Mouse (Mus musculus) lung, postnatal 0 days (tissue): ENCODE data around the gene Gpr83. TPM values are rescaled to one million over a fixed set of nuclear protein-coding genes. Genes with fewer than 3 reads are reported as not detected.
A peak's percentile ranks its signal among the peaks of the same experiment; 100 is the strongest.

ENCODE experiments used
- ATAC-seq: fragments of 200-750 bp; cut with Nextera tagmentation; 2 replicates; pipeline ENCODE4 v1.8.0; 2017; ENCODE audit warnings: moderate library complexity
- DNase-seq: peaks from one replicate; pipeline ENCODE4 v3.0.0-alpha.2; 2016; ENCODE audit warnings: low spot score
- H3K27ac ChIP-seq: fragments of 300-500 bp; sonication (generic); 2 replicates; pipeline ENCODE4 v1.5.1; 2014; ENCODE audit warnings: antibody characterized with exemption, mild to moderate bottlenecking, low read length, mixed read lengths
- H3K27me3 ChIP-seq: fragments of 300-500 bp; sonication (generic); replicated peaks from 2 replicates; pipeline ENCODE4 v1.6.1; 2014; ENCODE audit warnings: low read length, mixed read lengths; ENCODE audit not compliant: insufficient read depth
- H3K36me3 ChIP-seq: fragments of 300-500 bp; sonication (generic); 2 replicates; pipeline ENCODE4 v1.6.1; 2014; ENCODE audit warnings: low read length, mixed read lengths; ENCODE audit not compliant: insufficient read depth
- H3K4me1 ChIP-seq: fragments of 300-500 bp; sonication (generic); 2 replicates; pipeline ENCODE4 v1.6.1; 2014; ENCODE audit warnings: antibody characterized with exemption, low read depth, low read length, mixed read lengths; ENCODE audit not compliant: insufficient read depth
- H3K4me2 ChIP-seq: fragments of 300-500 bp; sonication (generic); replicated peaks from 2 replicates; pipeline ENCODE4 v1.6.1; 2014; ENCODE audit warnings: low read depth, mild to moderate bottlenecking, low read length, moderate library complexity, mixed read lengths
- H3K4me3 ChIP-seq: fragments of 300-500 bp; sonication (generic); 2 replicates; pipeline ENCODE4 v1.5.1; 2014; ENCODE audit warnings: low read depth, low read length
- H3K9ac ChIP-seq: fragments of 300-500 bp; sonication (generic); replicated peaks from 2 replicates; pipeline ENCODE4 v1.6.1; 2014; ENCODE audit warnings: low read depth, mild to moderate bottlenecking
- H3K9me3 ChIP-seq: fragments of 300-500 bp; sonication (generic); 2 replicates; pipeline ENCODE4 v1.6.1; 2016; ENCODE audit warnings: low read length, mixed read lengths
- CTCF ChIP-seq: IDR thresholded peaks from 2 replicates; pipeline ENCODE4 v1.5.1; 2016; ENCODE audit warnings: antibody characterized with exemption, mild to moderate bottlenecking
- EP300 ChIP-seq: IDR thresholded peaks from 2 replicates; pipeline ENCODE4 v1.6.1; 2016; ENCODE audit warnings: antibody characterized with exemption, mild to moderate bottlenecking, control low read depth
- WGBS: fragments of 180-500 bp; shearing (Covaris S2); extraction: QIAGEN DNeasy Blood & Tissue Kit; methylation state at CpG from one replicate; pipeline ENCODE4 v1.1.7; 2014; 5-methylcytosine and 5-hydroxymethylcytosine counted together
- polyA plus RNA-seq: library from polyadenylated mRNA; unstranded; fragments of >200 nt; fragmentation: Nextera tagmentation; extraction: Ambion mirVana; gene quantifications from 2 replicates; pipeline ENCODE4 v1.2.1, GENCODE M21; 2015

Gene Gpr83
- polyA plus RNA-seq, 1 experiment from 2014 or later: 0.05 TPM

DNA sequence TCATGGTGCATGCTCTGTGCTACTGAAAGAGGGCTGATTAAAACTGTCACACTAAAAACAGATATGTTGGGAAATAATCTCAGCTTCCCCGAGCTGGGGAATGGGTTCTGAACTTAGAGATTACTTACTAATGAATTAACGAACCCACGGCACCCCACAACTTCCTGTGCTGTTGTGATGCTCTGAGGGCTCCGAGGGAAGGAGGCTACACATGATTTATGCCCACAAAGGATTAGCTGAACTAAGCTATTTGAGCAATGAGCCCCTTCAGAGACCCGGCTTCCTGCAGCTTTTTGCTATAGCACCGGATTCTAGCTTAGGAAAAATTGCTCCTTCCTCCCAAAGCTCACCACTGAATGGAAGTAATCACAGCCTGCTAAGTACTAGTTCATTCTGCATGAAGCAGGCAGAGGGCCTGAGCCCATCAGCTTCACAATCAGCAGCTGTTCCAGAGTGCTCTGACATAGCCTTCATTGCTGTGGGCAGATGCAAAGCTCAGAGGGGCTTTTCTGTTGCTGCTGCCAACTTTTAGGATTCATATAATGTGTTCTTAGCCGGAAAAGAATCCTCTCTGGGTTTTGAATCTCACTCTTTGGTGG lies 35.3 kb downstream of the Gpr83 start:
- no peak for ATAC-seq
- WGBS: 63% methylated on average over 7 of the region's 7 CpGs

DNA sequence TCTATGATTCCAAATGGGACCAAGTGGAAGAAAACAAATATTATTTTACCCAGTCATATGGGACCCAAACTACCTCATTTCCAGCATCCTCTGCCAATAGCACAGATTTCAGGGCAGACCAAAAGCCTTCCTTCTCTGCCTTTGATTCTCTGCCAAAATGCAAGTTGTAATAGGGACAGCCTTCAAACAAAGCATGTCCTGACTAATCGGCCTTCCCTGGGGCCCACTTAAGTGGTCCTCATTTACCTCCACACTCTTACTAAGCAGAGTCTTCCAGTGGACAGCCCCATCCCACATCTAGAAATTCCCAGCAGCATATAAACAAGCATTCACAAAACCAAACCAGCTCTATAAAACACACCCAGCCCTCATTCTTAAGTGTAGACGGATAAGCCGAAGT lies 37.1 kb downstream of the Gpr83 start:
- Histone ChIP-seq H3K4me1 (no peaks in the 10 kb centered on the region; the same call in 1 of the 2 replicates), H3K27ac (no peak overlapping the region), H3K9ac (no peak overlapping the region), H3K4me3 (no peak overlapping the region), H3K4me2 (no peak overlapping the region), H3K27me3 (no peaks in the 10 kb centered on the region), H3K9me3 (no peaks in the 10 kb centered on the region), H3K36me3 (no peaks in the 10 kb centered on the region)
- TF ChIP-seq CTCF (no peak), EP300 (no peak)
- WGBS: 52% methylated on average over 3 of the region's 3 CpGs
- ATAC-seq (no peak), DNase-seq (no peak)

More for the DNA sequence above, 35.3 kb downstream of the Gpr83 start:
- H3K9me3 ChIP-seq: no peaks in the 10 kb centered on the region
- no peak overlapping the region for H3K4me3 ChIP-seq
- TF ChIP-seq CTCF: no peak
- TF ChIP-seq EP300: no peak
- no peaks in the 10 kb centered on the region for H3K36me3 ChIP-seq
- no peak for DNase-seq
- no peak overlapping the region for H3K4me2 ChIP-seq
- H3K27ac ChIP-seq: no peak overlapping the region
- no peaks in the 10 kb centered on the region for H3K4me1 ChIP-seq
- no peaks in the 10 kb centered on the region for H3K27me3 ChIP-seq
- no peak overlapping the region for H3K9ac ChIP-seq

DNA sequence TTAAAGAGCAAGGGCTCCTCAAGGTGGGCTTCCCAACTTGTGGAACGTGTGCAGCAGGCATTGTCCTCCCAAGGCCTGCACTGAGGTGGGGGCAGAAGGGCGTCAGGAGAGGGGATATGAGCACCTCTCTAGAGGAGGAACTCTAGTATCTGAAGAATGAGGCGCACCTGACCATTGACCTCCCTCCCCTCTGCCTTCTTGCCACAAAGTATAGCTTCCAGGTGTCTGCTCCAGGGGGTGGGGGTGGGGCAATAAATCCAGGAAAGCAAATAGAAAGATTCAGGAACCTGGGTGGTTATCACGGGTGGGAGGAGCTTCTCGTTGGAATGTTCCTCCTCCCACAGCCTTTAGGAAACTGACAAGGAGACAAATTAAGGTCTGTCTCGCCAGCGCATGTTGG lies 41.7 kb downstream of the Gpr83 start:
- no peaks in the 10 kb centered on the region; the same call in 1 of the 2 replicates for H3K4me1 ChIP-seq
- no peak overlapping the region for H3K9ac ChIP-seq
- no peak overlapping the region for H3K27ac ChIP-seq
- no peaks in the 10 kb centered on the region for H3K9me3 ChIP-seq
- H3K4me3 ChIP-seq: no peak overlapping the region
- DNase-seq: no peak
- TF ChIP-seq CTCF (no peak), EP300 (no peak)
- 39% methylated on average over 7 of the region's 7 CpGs for WGBS
- no peaks in the 10 kb centered on the region for H3K27me3 ChIP-seq
- no peak; the same call in 1 of the 2 replicates for ATAC-seq
- H3K36me3 ChIP-seq: no peaks in the 10 kb centered on the region
- no peak overlapping the region for H3K4me2 ChIP-seq

DNA sequence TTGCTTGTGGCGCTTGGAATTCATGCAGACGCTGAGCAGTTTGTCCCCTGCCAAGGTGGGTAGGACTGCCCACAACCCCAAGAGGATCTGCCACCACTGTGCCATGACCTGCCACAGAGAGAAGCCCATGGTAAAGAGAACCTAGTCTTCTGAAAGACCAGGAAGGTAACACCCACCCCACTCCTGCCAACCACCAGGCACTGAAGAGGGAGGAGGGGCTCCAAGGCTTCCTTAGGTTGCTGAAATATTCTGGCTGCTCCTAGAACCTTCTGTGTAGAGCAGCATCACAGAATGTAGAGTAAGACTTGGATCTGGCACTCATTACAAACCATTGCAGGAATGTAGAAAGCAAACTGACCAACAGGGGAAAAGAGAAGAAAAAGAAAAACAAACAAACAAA lies 42.4 kb downstream of the Gpr83 start:
- Histone ChIP-seq H3K27ac (no peak overlapping the region), H3K4me2 (no peak overlapping the region), H3K36me3 (no peaks in the 10 kb centered on the region), H3K4me3 (no peak overlapping the region), H3K9ac (no peak overlapping the region), H3K27me3 (no peaks in the 10 kb centered on the region), H3K9me3 (no peaks in the 10 kb centered on the region), H3K4me1 (no peaks in the 10 kb centered on the region; the same call in 1 of the 2 replicates)
- ATAC-seq (peak; percentile 26; the same call in 1 of the 2 replicates), DNase-seq (no peak)
- no peak for TF ChIP-seq CTCF
- WGBS: 88% methylated on average over 2 of the region's 2 CpGs

DNA sequence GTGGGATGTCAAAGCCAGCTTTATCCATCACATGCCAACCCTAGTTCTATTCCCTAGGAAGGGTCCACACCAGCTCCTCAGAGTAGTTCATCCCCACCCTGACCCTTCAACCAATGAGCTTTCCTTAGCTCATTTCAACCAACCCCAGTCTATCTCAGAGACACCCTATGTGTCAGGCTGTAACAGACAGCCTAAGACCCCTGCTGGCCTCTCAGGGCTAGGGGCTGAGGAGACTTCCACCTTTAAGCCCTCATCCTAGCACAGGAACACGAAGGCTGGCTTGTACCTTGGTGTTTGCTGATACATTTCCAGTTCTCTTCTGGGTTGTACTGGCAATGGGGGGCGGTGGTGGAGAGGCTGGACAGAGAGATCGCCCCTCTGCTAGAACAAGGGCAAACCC lies 43.0 kb downstream of the Gpr83 start:
- no peak for TF ChIP-seq CTCF
- H3K9ac ChIP-seq: no peak overlapping the region
- WGBS: 90% methylated on average over 3 of the region's 3 CpGs
- H3K36me3 ChIP-seq: no peaks in the 10 kb centered on the region
- no peaks in the 10 kb centered on the region; the same call in 1 of the 2 replicates for H3K4me1 ChIP-seq
- H3K4me3 ChIP-seq: no peak overlapping the region
- no peak overlapping the region for H3K4me2 ChIP-seq
- H3K27me3 ChIP-seq: no peaks in the 10 kb centered on the region
- no peak overlapping the region for H3K27ac ChIP-seq
- no peak for DNase-seq
- H3K9me3 ChIP-seq: no peaks in the 10 kb centered on the region
- ATAC-seq: no peak

DNA sequence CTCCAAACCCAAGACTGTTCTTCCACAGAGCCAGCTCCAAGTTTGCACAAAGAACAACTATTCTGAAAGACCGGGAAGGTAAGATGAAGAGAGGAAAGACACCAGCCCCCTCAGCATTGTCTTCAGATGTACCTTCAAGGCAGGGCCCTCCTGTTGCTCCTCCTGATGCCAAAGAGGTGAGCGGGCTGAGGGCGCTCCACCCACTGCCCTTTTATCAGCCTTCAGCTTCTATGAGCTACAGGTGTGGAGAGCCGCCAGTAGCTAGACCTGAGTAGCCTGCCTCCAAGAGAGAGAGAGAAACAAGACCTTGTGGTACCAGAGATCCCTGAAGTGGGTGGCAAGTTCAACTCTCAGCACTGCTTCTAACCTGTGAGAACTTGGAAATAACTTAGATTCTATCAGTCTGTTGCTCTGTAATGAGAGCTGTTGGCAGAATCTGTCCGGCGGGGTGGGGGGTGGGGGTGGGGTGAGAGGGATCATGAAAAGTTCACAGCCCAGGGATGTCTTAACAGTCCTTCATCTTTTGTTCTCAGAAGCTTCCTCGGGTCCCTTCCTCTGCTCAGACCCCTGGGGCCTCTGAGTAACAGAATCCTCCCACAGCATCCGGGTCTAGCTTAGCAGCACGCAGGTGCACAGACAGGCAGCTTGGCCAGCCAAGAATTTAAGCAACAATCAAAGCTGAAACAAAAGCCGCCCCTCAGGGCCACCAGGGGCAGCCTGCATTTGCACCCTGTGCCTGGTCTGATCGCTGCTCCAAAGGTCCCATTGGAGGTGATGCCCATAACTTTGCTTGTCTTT lies 43.8 kb downstream of the Gpr83 start, which contains the start of gene Izumo1r:
TSS of gene Izumo1r (minus strand) at position 369 of the 798 bp plus-strand sequence.
- Histone ChIP-seq H3K4me3 (no peak within 1 kb of the TSS), H3K9me3 (no peaks in the 10 kb centered on the region), H3K4me2 (no peak within 1 kb of the TSS), H3K27ac (no peak within 1 kb of the TSS), H3K9ac (no peak within 1 kb of the TSS), H3K27me3 (no peaks in the 10 kb centered on the region), H3K4me1 (no peaks in the 10 kb centered on the region; the same call in 1 of the 2 replicates), H3K36me3 (no peaks in the 10 kb centered on the region)
- DNase-seq (no peak), ATAC-seq (no peak)
- TF ChIP-seq CTCF (no peak), EP300 (no peak)
- 45% methylated on average over 11 of the region's 11 CpGs for WGBS
